Mouse (Mus musculus): ENCODE data around the gene Hps1. TPM values are rescaled to one million over a fixed set of nuclear protein-coding genes. Genes with fewer than 3 reads are reported as not detected.

The Hps1 gene
- total RNA-seq, 2 experiments from 2014 or later: 1.3 to 1.4 TPM

- intact Hi-C loops (cut with DNase I; ENCODE audit: low total_unique reads): no loop called here
- no peak for DNase-seq
These were observed 12.4 kb downstream of the Hps1 start for GRCm38 (mm10) chr19:42767361-42767760.

- no peak for DNase-seq
These were observed 15.4 kb downstream of the Hps1 start for GRCm38 (mm10) chr19:42764398-42764797.

GRCm38 (mm10) chr19:42756671-42757070 lies 23.1 kb downstream of the Hps1 start:
- DNase-seq: no peak
- intact Hi-C loops (cut with DNase I; ENCODE audit: low total_unique reads): no loop called here

More at GRCm38 (mm10) chr19:42764398-42764797, 15.4 kb downstream of the Hps1 start:
- intact Hi-C loops (cut with DNase I; ENCODE audit: low total_unique reads): no loop called here

GRCm38 (mm10) chr19:42755148-42755870 lies 24.5 kb downstream of the Hps1 start:
- DNase-seq: peak; percentile 43
- intact Hi-C loops (cut with DNase I; ENCODE audit: low total_unique reads): no loop called here

GRCm38 (mm10) chr19:42753141-42753917 lies 26.4 kb downstream of the Hps1 start:
- intact Hi-C loops (cut with DNase I; ENCODE audit: low total_unique reads): no loop called here
- peak; percentile 62 for DNase-seq

- peak; percentile 84 for DNase-seq
- intact Hi-C loops (cut with DNase I; ENCODE audit: low total_unique reads): no loop called here
These were observed 27.3 kb downstream of the Hps1 start, which contains the start of gene Pyroxd2 for GRCm38 (mm10) chr19:42752363-42752931. Gene Pyroxd2, minus strand, starts transcription at chr19:42752775.

- DNase-seq: no peak
- intact Hi-C loops (cut with DNase I; ENCODE audit: low total_unique reads): no loop called here
These were observed 29.6 kb downstream of the Hps1 start for GRCm38 (mm10) chr19:42750196-42750595.

- intact Hi-C loops (cut with DNase I; ENCODE audit: low total_unique reads): no loop called here
- DNase-seq: no peak
These were observed 33.1 kb downstream of the Hps1 start for GRCm38 (mm10) chr19:42746702-42747101.

GRCm38 (mm10) chr19:42745869-42746224 lies 33.9 kb downstream of the Hps1 start:
- DNase-seq: no peak
- intact Hi-C loops (cut with DNase I; ENCODE audit: low total_unique reads): no loop called here

GRCm38 (mm10) chr19:42745084-42745868 lies 34.5 kb downstream of the Hps1 start:
- intact Hi-C loops (cut with DNase I; ENCODE audit: low total_unique reads): no loop called here
- DNase-seq: no peak

GRCm38 (mm10) chr19:42744162-42744586 lies 35.6 kb downstream of the Hps1 start:
- DNase-seq: peak; percentile 65
- intact Hi-C loops (cut with DNase I; ENCODE audit: low total_unique reads): no loop called here

- intact Hi-C loops (cut with DNase I; ENCODE audit: low total_unique reads): no loop called here
- no peak for DNase-seq
These were observed 36.5 kb downstream of the Hps1 start for GRCm38 (mm10) chr19:42743261-42743660.

GRCm38 (mm10) chr19:42741884-42742283 lies 37.9 kb downstream of the Hps1 start:
- no peak for DNase-seq
- intact Hi-C loops (cut with DNase I; ENCODE audit: low total_unique reads): no loop called here

GRCm38 (mm10) chr19:42740163-42740899 lies 39.4 kb downstream of the Hps1 start:
- DNase-seq: no peak
- intact Hi-C loops (cut with DNase I; ENCODE audit: low total_unique reads): no loop called here

GRCm38 (mm10) chr19:42739734-42740133 lies 40.0 kb downstream of the Hps1 start:
- intact Hi-C loops (cut with DNase I; ENCODE audit: low total_unique reads): loop anchor here (10.0 kb wide), 1 partner anchor 145 kb away; no protein-coding TSS in a partner anchor
- no peak for DNase-seq

GRCm38 (mm10) chr19:42737753-42738152 lies 42.0 kb downstream of the Hps1 start:
- DNase-seq: no peak
- intact Hi-C loops (cut with DNase I; ENCODE audit: low total_unique reads): loop anchor here (10.0 kb wide), 1 partner anchor 143 kb away; no protein-coding TSS in a partner anchor

GRCm38 (mm10) chr19:42734982-42735381 lies 44.8 kb downstream of the Hps1 start:
- no peak for DNase-seq
- intact Hi-C loops (cut with DNase I; ENCODE audit: low total_unique reads): loop anchor here (10.0 kb wide), 1 partner anchor 140 kb away; no protein-coding TSS in a partner anchor

GRCm38 (mm10) chr19:42727424-42727823 lies 52.4 kb downstream of the Hps1 start:
- no peak for DNase-seq
- intact Hi-C loops (cut with DNase I; ENCODE audit: low total_unique reads): no loop called here

- intact Hi-C loops (cut with DNase I; ENCODE audit: low total_unique reads): no loop called here
- no peak for DNase-seq
These were observed 53.0 kb downstream of the Hps1 start for GRCm38 (mm10) chr19:42726766-42727165.

All from gastrocnemius, postnatal 14 days (tissue).